Mouse (Mus musculus) G1E (cell line): ENCODE measurements around the gene Rab5if.

Experiments
- CTCF ChIP-seq: IDR thresholded peaks from 2 replicates; pipeline ENCODE4 v1.5.1; 2012; ENCODE audit warnings: low read depth, low read length, inconsistent platforms, mixed read lengths
- GATA1 ChIP-seq: IDR thresholded peaks from 2 replicates; pipeline ENCODE4 v1.6.1; 2012; ENCODE audit warnings: borderline replicate concordance, low read length, inconsistent platforms, mixed read lengths
- GATA2 ChIP-seq: IDR thresholded peaks from 2 replicates; pipeline ENCODE4 v1.6.1; 2012; ENCODE audit warnings: low read depth, low read length, inconsistent platforms, borderline replicate concordance
- POLR2AphosphoS5 ChIP-seq: IDR thresholded peaks from 2 replicates; pipeline ENCODE4 v1.6.1; 2012; ENCODE audit warnings: low read depth, low read length, inconsistent platforms; ENCODE audit not compliant: insufficient replicate concordance

DNA sequence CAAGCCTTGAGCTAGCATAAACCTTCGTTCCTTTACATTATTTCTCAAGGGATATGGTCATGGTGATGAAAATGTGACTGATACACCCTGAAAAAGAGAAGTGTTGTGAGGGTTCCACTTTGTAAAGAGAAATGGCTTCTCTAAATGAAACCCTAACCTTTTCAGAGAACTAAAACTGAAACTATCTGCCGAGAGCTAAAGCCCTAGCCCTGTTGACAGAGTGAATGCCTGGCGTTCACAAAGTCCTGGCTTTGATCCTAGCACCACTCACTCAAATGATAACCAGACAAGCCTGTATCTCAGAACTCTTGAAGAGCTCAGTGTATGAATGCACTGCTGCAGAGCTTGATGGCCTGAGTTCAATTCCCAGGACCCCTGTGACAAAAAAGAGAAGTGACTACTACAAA lies 5.5 kb upstream of the Rab5if start:
- TF ChIP-seq CTCF (no peak), GATA1 (no peak), POLR2AphosphoS5 (no peak), GATA2 (no peak)
